17 mouse cellular contexts compared by ENCODE assay signal in genomic region chr10:71146681-71147615, GRCm38 (mm10). TPM values are rescaled to one million over a fixed set of nuclear protein-coding genes. Genes with fewer than 3 reads are reported as not detected.
DNase-seq lines count a peak whose midpoint lies in the region; ATAC-seq lines count a peak whose summit lies in the region.
"Had no signal": no experiment of that assay in that cellular context is flagged by ENCODE, and none has a peak within 500 bp of the region (broad histone marks: within the 10 kb centered on the region; RNA-seq: fewer than 3 reads in every experiment).

No protein-coding gene starts in this region.

- peak; percentile 17 to 31 for DNase-seq in frontal cortex, postnatal 36 days (ENCODE audit: low spot score in 2 of 2)
- DNase-seq in frontal cortex, postnatal 10 days (ENCODE audit: low spot score in 2 of 2) = no peak
- DNase-seq in limb, embryonic 10.5 days (ENCODE audit: low spot score) = no peak
- DNase-seq in 3T3-L1 (ENCODE audit: low read depth, low spot score) = peak; percentile 84
- DNase-seq in fibroblast of lung, adult 2 months (ENCODE audit: low read depth) = peak; percentile 58
- no peak for DNase-seq in ovary, adult 18-20 months (ENCODE audit: low spot score)
- no peak for DNase-seq in kidney, adult 18-20 months
- DNase-seq: B cell, adult 2 months; cerebellum, adult 11 months; thymus, postnatal 4 days had no signal

- H3K36me3 ChIP-seq in limb, embryonic 13.5 days = no peaks in the 10 kb centered on the region; the same call in 1 of the 2 replicates
- H3K36me3 ChIP-seq in limb, embryonic 10.5 days = no peaks in the 10 kb centered on the region
- H3K36me3 ChIP-seq: embryonic facial prominence, embryonic 12.5 days; forebrain, embryonic 12.5 days; kidney, embryonic 15.5 days; midbrain, embryonic 10.5 days had no signal

- ATAC-seq in limb, embryonic 13.5 days (ENCODE audit: low FRiP score, low read depth) = peak; percentile 54; the same call in 1 of the 2 replicates

- WGBS in limb, embryonic 13.5 days = 57% methylated on average over 15 of the region's 15 CpGs
- WGBS in limb, embryonic 10.5 days = 91% methylated on average over 15 of the region's 15 CpGs

- H3K4me3 ChIP-seq in limb, embryonic 13.5 days = no peak overlapping the region
- H3K4me3 ChIP-seq in limb, embryonic 10.5 days = no peak overlapping the region
- H3K4me3 ChIP-seq: embryonic facial prominence, embryonic 12.5 days; forebrain, embryonic 12.5 days; kidney, embryonic 15.5 days; layer of hippocampus, adult 2 months; midbrain, embryonic 10.5 days had no signal

- no peak overlapping the region for H3K27ac ChIP-seq in limb, embryonic 13.5 days
- no peak overlapping the region for H3K27ac ChIP-seq in limb, embryonic 10.5 days
- H3K27ac ChIP-seq: embryonic facial prominence, embryonic 12.5 days; forebrain, embryonic 12.5 days; kidney, embryonic 15.5 days; layer of hippocampus, adult 2 months; liver, embryonic 14.5 days; midbrain, embryonic 10.5 days had no signal

- H3K27me3 ChIP-seq in limb, embryonic 13.5 days = no peaks in the 10 kb centered on the region
- H3K27me3 ChIP-seq in limb, embryonic 10.5 days (ENCODE audit: low read depth, poor library complexity, severe bottlenecking) = no peaks in the 10 kb centered on the region
- H3K27me3 ChIP-seq: embryonic facial prominence, embryonic 12.5 days; forebrain, embryonic 12.5 days; kidney, embryonic 15.5 days had no signal

- H3K4me2 ChIP-seq in limb, embryonic 13.5 days (replicated peaks) = peak overlapping the region; percentile 38
- H3K4me2 ChIP-seq: embryonic facial prominence, embryonic 12.5 days; forebrain, embryonic 12.5 days; kidney, embryonic 15.5 days had no signal

- peaks cover 7% of the 10 kb centered on the region; the same call in 1 of the 2 replicates for H3K9me3 ChIP-seq in limb, embryonic 13.5 days
- no peaks in the 10 kb centered on the region for H3K9me3 ChIP-seq in limb, embryonic 10.5 days (replicated peaks)
- H3K9me3 ChIP-seq: kidney, embryonic 15.5 days; midbrain, embryonic 10.5 days had no signal

- H3K9ac ChIP-seq in limb, embryonic 13.5 days = no peak overlapping the region
- H3K9ac ChIP-seq: embryonic facial prominence, embryonic 12.5 days; forebrain, embryonic 12.5 days; kidney, embryonic 15.5 days; liver, embryonic 14.5 days had no signal

- H3K4me1 ChIP-seq in limb, embryonic 13.5 days = peaks cover 30% of the 10 kb centered on the region
- peaks cover 13% of the 10 kb centered on the region for H3K4me1 ChIP-seq in limb, embryonic 10.5 days

RNA-seq across cellular contexts. Expression of gene Bicc1, which starts 12.6 kb away (rescaled TPM):
- 31.8 and 33.3 TPM in 2 replicates for polyA plus RNA-seq in limb, embryonic 13.5 days (2015; fragmentation: Nextera tagmentation; extraction: Ambion mirVana)
- polyA plus RNA-seq in limb, embryonic 10.5 days (2016; fragmentation: Nextera tagmentation; extraction: Ambion mirVana) = 3.0 and 4.5 TPM in 2 replicates

Comparison
In these comparisons a context has a peak if more than half of its experiments do, and no peak if none do; other contexts are left out.
1. DNase-seq: peak in frontal cortex, postnatal 36 days (2 of 2), 3T3-L1 (single experiment) and fibroblast of lung, adult 2 months (single experiment); none in frontal cortex, postnatal 10 days (0 of 2), limb, embryonic 10.5 days (single experiment), ovary, adult 18-20 months (single experiment) and kidney, adult 18-20 months (single experiment).